Mouse (Mus musculus) MEL (cell line): ENCODE results near the gene Lman2. TPM values are rescaled to one million over a fixed set of nuclear protein-coding genes. Genes with fewer than 3 reads are reported as not detected.

Experiments used
- DNase-seq: peaks from one replicate; pipeline ENCODE4 v3.0.0; 2011; ENCODE audit warnings: low read depth, low spot score
- H3K27ac ChIP-seq: 2 replicates; pipeline ENCODE4 v1.5.1; 2012; ENCODE audit warnings: low read depth, mild to moderate bottlenecking, control low read depth, low read length, moderate library complexity; ENCODE audit not compliant: control insufficient read depth
- H3K27me3 ChIP-seq, 2 experiments: fragments of 150-350 bp in 1 of 2; sonication (generic) in 1 of 2; 2 replicates each; pipeline ENCODE4 v1.6.1; 2012; ENCODE audit warnings: low read length in 2 of 2, mild to moderate bottlenecking in 2 of 2, improper control_type of control experiment in 1 of 2, moderate library complexity in 1 of 2; ENCODE audit not compliant: insufficient read depth in 2 of 2, control insufficient read depth in 1 of 2
- H3K36me3 ChIP-seq, 2 experiments: 2 replicates each; pipeline ENCODE4 v1.6.1; 2012 to 2014; ENCODE audit warnings: low read length in 2 of 2, improper control_type of control experiment in 1 of 2, inconsistent platforms in 1 of 2, mild to moderate bottlenecking in 1 of 2; ENCODE audit not compliant: insufficient read depth in 2 of 2, control insufficient read depth in 1 of 2
- H3K4me1 ChIP-seq, 2 experiments: fragments of 150-350 bp in 1 of 2; sonication (generic) in 1 of 2; 2 replicates each; pipeline ENCODE4 v1.6.1; 2012; ENCODE audit warnings: low read length in 2 of 2, improper control_type of control experiment in 1 of 2, mild to moderate bottlenecking in 1 of 2; ENCODE audit not compliant: insufficient read depth in 2 of 2, control insufficient read depth in 1 of 2
- H3K4me3 ChIP-seq, 2 experiments: fragments of 150-350 bp in 1 of 2; sonication (generic) in 1 of 2; 2 replicates each; pipeline ENCODE4 v1.5.1; 2012; ENCODE audit warnings: low read depth in 2 of 2, low read length in 2 of 2, mild to moderate bottlenecking in 2 of 2, moderate library complexity in 2 of 2, control low read depth in 1 of 2, improper control_type of control experiment in 1 of 2; ENCODE audit not compliant: control insufficient read depth in 1 of 2, insufficient read depth in 1 of 2
- H3K79me2 ChIP-seq: 2 replicates; pipeline ENCODE4 v1.6.1; 2012; ENCODE audit warnings: mild to moderate bottlenecking, low read length, moderate library complexity; ENCODE audit not compliant: control insufficient read depth, poor library complexity, insufficient read depth
- H3K9ac ChIP-seq: 2 replicates; pipeline ENCODE4 v1.6.1; 2012; ENCODE audit warnings: low read depth, mild to moderate bottlenecking, control low read depth, low read length, moderate library complexity; ENCODE audit not compliant: control insufficient read depth, poor library complexity, severe bottlenecking
- H3K9me3 ChIP-seq: fragments of 150-350 bp; sonication (generic); replicated peaks from 2 replicates; pipeline ENCODE4 v1.6.1; 2012; ENCODE audit warnings: mild to moderate bottlenecking, low read length, improper control_type of control experiment, moderate library complexity; ENCODE audit not compliant: insufficient read depth
- BHLHE40 ChIP-seq: IDR thresholded peaks from 2 replicates; pipeline ENCODE4 v1.6.1; 2012; ENCODE audit warnings: low read depth, mild to moderate bottlenecking, inconsistent platforms, low read length, improper control_type of control experiment, borderline replicate concordance
- CHD2 ChIP-seq: IDR thresholded peaks from 2 replicates; pipeline ENCODE4 v1.6.1; 2011; ENCODE audit warnings: low read length, improper control_type of control experiment
- CTCF ChIP-seq, 3 experiments: IDR thresholded peaks in 2 of 3; conservative IDR thresholded peaks in 1 of 3; 2 replicates each; pipeline ENCODE4 v1.5.1; 2011 to 2012; ENCODE audit warnings: low read length in 3 of 3, low read depth in 2 of 3, mild to moderate bottlenecking in 2 of 3, improper control_type of control experiment in 1 of 3, inconsistent platforms in 1 of 3, mixed read lengths in 1 of 3, moderate library complexity in 1 of 3; ENCODE audit not compliant: control insufficient read depth in 1 of 3, insufficient read depth in 1 of 3, poor library complexity in 1 of 3, severe bottlenecking in 1 of 3
- E2F4 ChIP-seq: IDR thresholded peaks from 2 replicates; pipeline ENCODE4 v1.6.1; 2011; ENCODE audit warnings: low read depth, low read length, improper control_type of control experiment, borderline replicate concordance
- ELF1 ChIP-seq: IDR thresholded peaks from 2 replicates; pipeline ENCODE4 v1.6.1; 2014; ENCODE audit warnings: low read depth, mild to moderate bottlenecking, inconsistent platforms, low read length, improper control_type of control experiment, moderate library complexity
- GABPA ChIP-seq: IDR thresholded peaks from 2 replicates; pipeline ENCODE4 v1.6.1; 2012; ENCODE audit warnings: low read depth, mild to moderate bottlenecking, inconsistent platforms, low read length, improper control_type of control experiment, moderate library complexity
- JUND ChIP-seq: IDR thresholded peaks from 2 replicates; pipeline ENCODE4 v1.6.1; 2011; ENCODE audit warnings: low read depth, mild to moderate bottlenecking, improper control_type of control experiment, low read length
- MAZ ChIP-seq: IDR thresholded peaks from 2 replicates; pipeline ENCODE4 v1.6.1; 2012; ENCODE audit warnings: low read depth, mild to moderate bottlenecking, inconsistent platforms, low read length, improper control_type of control experiment
- MEF2A ChIP-seq: IDR thresholded peaks from 2 replicates; pipeline ENCODE4 v1.6.1; 2014; ENCODE audit warnings: low read depth, mild to moderate bottlenecking, inconsistent platforms, low read length, improper control_type of control experiment; ENCODE audit not compliant: poor library complexity, insufficient replicate concordance, severe bottlenecking; ENCODE audit errors: extremely low read depth
- NRF1 ChIP-seq: IDR thresholded peaks from 2 replicates; pipeline ENCODE4 v1.6.1; 2014; ENCODE audit warnings: low read depth, mild to moderate bottlenecking, inconsistent platforms, low read length, improper control_type of control experiment, moderate library complexity; ENCODE audit not compliant: poor library complexity, insufficient read depth, severe bottlenecking
- POLR2A ChIP-seq, 2 experiments: IDR thresholded peaks; 2 replicates each; pipeline ENCODE4 v1.6.1; 2011 to 2012; ENCODE audit warnings: low read length in 2 of 2, mild to moderate bottlenecking in 2 of 2, control low read depth in 1 of 2, improper control_type of control experiment in 1 of 2, low read depth in 1 of 2, moderate library complexity in 1 of 2; ENCODE audit not compliant: control insufficient read depth in 1 of 2, insufficient read depth in 1 of 2, poor library complexity in 1 of 2
- POLR2AphosphoS2 ChIP-seq: IDR thresholded peaks from 2 replicates; pipeline ENCODE4 v1.6.1; 2011; ENCODE audit warnings: low read length, improper control_type of control experiment
- POLR2AphosphoS5 ChIP-seq: IDR thresholded peaks from 2 replicates; pipeline ENCODE4 v1.6.1; 2012; ENCODE audit warnings: low read depth, borderline replicate concordance, mild to moderate bottlenecking, inconsistent platforms, low read length, moderate library complexity, mixed read lengths
- RAD21 ChIP-seq: IDR thresholded peaks from 2 replicates; pipeline ENCODE4 v1.6.1; 2011; ENCODE audit warnings: mild to moderate bottlenecking, low read depth, low read length, improper control_type of control experiment
- RCOR1 ChIP-seq: IDR thresholded peaks from 2 replicates; pipeline ENCODE4 v1.6.1; 2012; ENCODE audit warnings: low read depth, mild to moderate bottlenecking, inconsistent platforms, low read length, improper control_type of control experiment
- TBP ChIP-seq: IDR thresholded peaks from 2 replicates; pipeline ENCODE4 v1.8.0; 2011; ENCODE audit warnings: low read depth, low read length, improper control_type of control experiment
- TCF12 ChIP-seq: IDR thresholded peaks from 2 replicates; pipeline ENCODE4 v1.6.1; 2014; ENCODE audit warnings: low read depth, mild to moderate bottlenecking, inconsistent platforms, low read length, improper control_type of control experiment, moderate library complexity
- USF1 ChIP-seq: IDR thresholded peaks from 2 replicates; pipeline ENCODE4 v1.6.1; 2014; ENCODE audit warnings: low read depth, mild to moderate bottlenecking, inconsistent platforms, low read length, improper control_type of control experiment, moderate library complexity
- USF2 ChIP-seq, 2 experiments: IDR thresholded peaks; 2 replicates each; pipeline ENCODE4 v1.6.1; 2011 to 2012; ENCODE audit warnings: improper control_type of control experiment in 2 of 2, low read length in 2 of 2, borderline replicate concordance in 1 of 2, inconsistent platforms in 1 of 2, low read depth in 1 of 2, mild to moderate bottlenecking in 1 of 2; ENCODE audit not compliant: insufficient read depth in 1 of 2
- ZKSCAN1 ChIP-seq: IDR thresholded peaks from 2 replicates; pipeline ENCODE4 v1.6.1; 2012; ENCODE audit warnings: low read depth, mild to moderate bottlenecking, inconsistent platforms, low read length, improper control_type of control experiment, moderate library complexity
- polyA plus RNA-seq, 2 experiments: library from polyadenylated mRNA; stranded (reverse) in 1 of 2; unstranded in 1 of 2; fragments of >175 nt in 1 of 2; fragments of >200 nt in 1 of 2; gene quantifications; 2 replicates each; pipeline versions ENCODE4 v1.2.1 to v1.2.4; 2012; ENCODE audit warnings: low replicate concordance in 2 of 2, low read depth in 1 of 2; ENCODE audit not compliant: insufficient read length in 2 of 2, insufficient read depth in 1 of 2, missing spikeins in 1 of 2
- total RNA-seq: library from RNA; depleted of rRNA; stranded (reverse); fragments of 300-350 nt; gene quantifications from 2 replicates; pipeline ENCODE4 v1.2.3, GENCODE M21; 2012

The Lman2 gene
- total and polyA plus RNA-seq, 3 experiments = 86.1 to 239 (median 145) TPM

DNA sequence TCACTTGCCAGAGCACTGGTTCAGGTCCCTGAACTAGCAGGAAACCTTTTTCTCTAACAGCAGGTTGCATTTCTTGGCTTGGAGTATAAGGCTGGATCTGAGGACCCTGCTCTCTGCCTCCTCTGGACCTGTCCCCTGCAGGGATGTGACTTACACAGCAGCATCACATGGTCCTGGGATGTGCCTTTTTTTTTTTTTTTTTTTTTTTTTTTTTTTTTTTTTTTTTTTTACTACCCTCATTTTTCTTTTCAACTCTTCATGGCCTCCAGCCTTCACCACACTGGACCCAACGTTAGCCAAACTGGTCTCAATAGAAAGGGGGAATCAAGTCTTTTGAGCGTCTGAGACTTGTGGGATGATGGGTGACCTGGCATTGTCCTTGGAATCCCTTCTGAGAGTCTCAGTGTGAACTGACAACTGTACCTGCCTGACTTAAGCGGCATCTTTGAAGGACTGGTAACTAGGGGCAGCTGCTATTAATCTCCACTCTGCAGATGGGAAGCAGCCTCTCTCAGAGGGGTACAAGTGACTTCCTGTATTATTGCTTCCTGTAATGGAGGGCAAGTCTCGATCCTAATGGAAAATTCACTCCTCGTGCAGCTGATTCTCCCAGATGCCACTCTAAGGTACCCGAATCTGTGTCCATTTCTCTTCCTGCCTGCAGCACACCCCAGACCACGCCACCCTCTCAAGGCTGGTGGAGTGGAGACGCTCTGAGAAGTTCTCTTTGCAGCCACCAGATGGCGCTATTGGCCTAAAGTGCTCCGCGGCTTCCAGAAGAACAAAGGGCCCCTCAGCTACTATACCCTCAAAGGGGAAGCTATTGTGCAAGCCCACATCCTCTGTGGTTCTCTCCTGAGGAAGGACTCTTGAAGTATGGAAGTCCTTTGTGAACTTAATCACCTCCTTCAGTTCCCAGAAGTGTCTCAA lies 42.5 kb upstream of the Lman2 start (continued):
- TF ChIP-seq RCOR1 (no peak), ZKSCAN1 (no peak), CTCF (IDR thresholded peaks at IDR 0.05 in 2 of 3, conservative IDR thresholded peaks at IDR 0.05 in 1 of 3; ENCODE audit: control insufficient read depth in 1 of 3, insufficient read depth in 1 of 3, low read depth in 2 of 3, low read length in 3 of 3, poor library complexity in 1 of 3, severe bottlenecking in 1 of 3) (peak; percentile 92 to 100 (median 99); a peak in 5 of 6 replicates), BHLHE40 (no peak), JUND (no peak), TCF12 (peak; percentile 23; the same call in 1 of the 2 replicates), E2F4 (no peak), NRF1 (no peak), POLR2AphosphoS2 (no peak), USF1 (no peak), RAD21 (peak; percentile 97), POLR2A (IDR thresholded peaks at IDR 0.05; ENCODE audit: control insufficient read depth in 1 of 2, insufficient read depth in 1 of 2, low read depth in 1 of 2, low read length in 2 of 2, poor library complexity in 1 of 2) (peak; percentile 11 to 47; a peak in 1 of 4 replicates), TBP (peak; percentile 72; the same call in 1 of the 2 replicates), MAZ (peak; percentile 62; the same call in 1 of the 2 replicates), ELF1 (0 out of 2 replicates have a peak, but pooled peaks have one; percentile 18), MEF2A (no peak), GABPA (no peak), USF2 (IDR thresholded peaks at IDR 0.05; ENCODE audit: borderline replicate concordance in 1 of 2, insufficient read depth in 1 of 2, low read depth in 1 of 2, low read length in 2 of 2) (no peak), POLR2AphosphoS5 (no peak)

DNA sequence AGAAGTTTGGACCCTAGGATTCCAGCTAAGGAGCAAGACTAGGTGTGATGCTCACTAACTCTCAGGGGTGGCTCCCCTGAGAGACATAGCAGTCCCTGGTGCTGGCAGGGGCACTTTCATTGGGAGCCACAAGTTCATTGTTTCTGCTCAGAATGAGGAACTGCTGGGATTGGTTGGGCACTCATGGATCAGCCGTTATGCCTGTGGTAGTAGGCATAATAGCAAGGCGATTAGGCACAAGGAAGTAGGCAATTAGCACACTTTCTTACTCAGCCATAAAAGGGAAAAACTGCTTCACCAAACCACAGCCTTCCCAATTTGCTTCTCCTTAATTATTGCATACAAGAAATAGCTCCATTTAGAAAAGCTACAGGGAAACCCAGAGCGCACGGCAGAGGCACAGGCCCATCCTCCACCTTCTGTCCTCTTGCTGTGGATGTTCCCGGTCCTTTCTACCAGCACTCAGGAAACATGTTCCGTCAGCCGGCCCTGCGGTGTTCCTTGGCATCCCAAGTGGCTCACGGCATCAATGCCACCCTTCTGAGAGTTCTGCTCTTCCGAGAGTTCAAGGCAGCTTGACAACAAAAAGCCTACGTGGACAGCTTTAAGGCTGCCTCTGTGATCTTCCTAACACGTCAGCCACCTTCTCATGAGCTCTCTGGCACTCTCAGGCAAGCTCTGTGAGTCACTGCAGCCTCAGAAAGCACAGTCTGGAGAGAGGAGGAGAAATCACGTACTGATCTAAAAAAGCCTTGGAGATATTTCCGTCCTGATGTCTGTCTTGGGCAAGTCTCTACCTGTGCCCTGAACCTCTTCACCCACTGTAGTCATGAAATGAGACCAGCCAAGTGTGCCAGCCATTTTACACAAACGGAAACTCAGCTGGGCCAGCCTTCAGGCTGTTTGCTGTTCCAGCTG lies 41.6 kb upstream of the Lman2 start:
- H3K4me1 ChIP-seq = 0 out of 4 replicates have a peak, but pooled peaks cover 0 to 3% of the 10 kb centered on the region in 2 experiments
- no peak overlapping the region for H3K9ac ChIP-seq
- no peaks in the 10 kb centered on the region for H3K79me2 ChIP-seq
- no peaks in the 10 kb centered on the region for H3K36me3 ChIP-seq
- no peaks in the 10 kb centered on the region for H3K9me3 ChIP-seq
- H3K4me3 ChIP-seq = no peak overlapping the region
- no peak for TF ChIP-seq CHD2
- DNase-seq = peak; percentile 26
- peaks cover 2 to 10% of the 10 kb centered on the region in 2 experiments; a peak in 3 of 4 replicates for H3K27me3 ChIP-seq
- H3K27ac ChIP-seq = no peak overlapping the region
